Mouse (Mus musculus): ENCODE measurements around the gene Zdhhc3.
A peak's percentile ranks its signal among the peaks of the same experiment; 100 is the strongest.

Zdhhc3 gene

DNA sequence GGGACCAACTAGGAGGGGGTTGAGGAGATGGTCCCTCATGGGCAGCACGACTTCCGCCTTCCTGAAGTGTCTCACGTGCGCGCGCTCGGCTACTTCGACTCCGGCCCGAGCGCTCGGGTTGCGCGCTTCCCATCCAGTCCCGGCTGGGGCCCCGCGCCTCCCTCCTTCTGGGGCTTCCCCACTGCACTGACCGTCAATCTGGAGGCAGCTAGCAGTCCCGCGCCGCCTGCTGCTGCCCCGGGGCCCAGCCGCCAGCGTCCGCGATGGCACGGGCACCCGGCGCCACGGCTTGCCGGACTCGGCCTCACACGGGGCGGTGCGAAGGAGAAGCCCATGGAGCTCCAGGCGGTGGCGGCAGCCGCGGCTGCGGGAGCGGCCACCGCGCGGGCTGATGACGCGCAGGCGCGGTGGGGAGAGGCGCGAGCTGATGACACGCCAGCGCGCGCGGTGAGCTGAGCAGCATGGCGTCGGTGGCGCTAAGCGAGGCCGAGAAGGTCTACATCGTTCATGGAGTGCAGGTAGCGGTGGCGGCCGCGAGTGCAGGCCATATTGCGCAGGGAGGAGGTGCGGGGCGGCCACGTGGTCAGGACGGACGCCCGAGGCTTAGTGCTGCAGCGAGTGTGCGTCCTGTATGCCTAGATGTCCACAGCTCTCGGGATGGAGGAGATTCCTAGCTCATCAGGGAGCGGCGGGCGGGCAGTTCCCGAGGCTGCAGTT lies at the start of gene Zdhhc3, which contains the start of gene Exosc7:
Gene Zdhhc3, minus strand, starts transcription at position 401 of the 717 bp plus-strand sequence.
Gene Exosc7, plus strand, starts transcription at position 411 of the 717 bp plus-strand sequence.
- peak; percentile 89 for DNase-seq (ENCODE audit: low read depth, low spot score)

DNA sequence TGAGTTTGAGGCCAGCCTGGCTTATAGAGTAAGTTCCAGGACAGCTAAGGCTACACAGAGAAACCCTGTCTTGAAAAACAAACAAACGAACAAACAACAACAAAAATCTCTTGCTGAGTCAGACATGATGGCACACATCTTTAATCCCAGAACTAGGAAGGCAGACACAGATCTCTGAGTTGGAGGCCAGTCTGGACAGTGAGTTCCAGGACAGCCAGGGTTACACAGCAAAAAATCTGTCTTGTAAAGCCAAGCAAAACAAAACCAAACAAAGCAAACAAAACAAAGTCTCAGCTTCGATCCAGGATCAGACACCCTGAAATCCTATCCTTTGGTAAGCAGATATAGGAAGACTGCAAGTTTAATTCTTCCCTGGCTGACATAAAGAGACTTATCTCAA lies 48.8 kb upstream of the Zdhhc3 start:
- DNase-seq (ENCODE audit: low read depth, low spot score): no peak

DNA sequence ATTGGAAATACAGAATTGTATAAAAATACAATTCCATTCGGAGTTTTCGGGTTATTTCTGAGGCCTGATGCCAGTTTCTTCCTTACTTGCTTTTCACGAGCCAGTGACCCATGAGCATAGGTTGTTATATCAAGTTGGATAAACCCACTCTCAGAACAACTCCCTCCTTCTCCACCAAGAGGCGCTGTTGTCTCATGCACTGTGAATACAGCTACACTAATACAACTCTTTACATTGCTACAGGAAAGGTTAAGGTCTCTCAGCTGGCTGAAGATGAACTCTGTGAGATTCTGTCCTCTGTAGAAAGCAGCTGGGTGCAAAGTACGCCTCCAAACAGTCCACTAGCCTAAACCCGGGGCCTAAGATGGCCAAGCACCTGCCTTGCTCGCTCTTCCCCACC lies 46.3 kb upstream of the Zdhhc3 start:
- DNase-seq (ENCODE audit: low read depth, low spot score): peak; percentile 61

DNA sequence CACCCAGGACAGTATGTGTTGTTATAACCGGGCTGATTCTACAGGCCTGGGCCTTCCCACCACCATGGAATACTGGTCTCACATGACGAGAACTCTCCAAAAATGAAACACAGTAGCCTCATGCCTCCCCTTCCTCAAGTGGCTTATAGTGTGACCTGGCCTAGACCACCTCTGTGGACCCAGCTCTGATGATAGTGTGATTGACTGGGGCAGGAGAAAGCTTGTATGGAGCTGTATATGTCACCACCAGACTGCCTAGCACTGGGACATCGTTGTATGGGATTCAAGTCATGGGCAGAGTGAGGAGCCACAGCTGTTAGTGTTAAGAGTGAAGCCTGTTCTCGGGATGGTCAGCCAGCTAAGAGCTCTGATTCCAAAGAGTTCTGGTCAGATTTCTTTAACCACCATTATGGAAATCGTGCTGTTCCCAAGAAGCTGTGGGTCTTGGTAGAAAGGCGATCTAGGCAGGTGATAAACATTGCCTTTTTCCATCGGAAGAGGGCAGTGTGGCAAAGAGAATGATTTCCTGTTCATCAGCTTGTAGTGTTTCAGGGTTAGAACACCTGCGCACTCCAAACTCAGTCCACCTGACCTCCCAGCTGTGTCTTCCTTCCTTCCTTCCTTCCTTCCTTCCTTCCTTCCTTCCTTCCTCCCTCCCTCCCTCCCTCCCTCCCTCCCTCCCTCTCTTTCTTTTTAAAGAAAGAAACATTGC lies 45.3 kb upstream of the Zdhhc3 start:
- DNase-seq (ENCODE audit: low read depth, low spot score): peak; percentile 32

DNA sequence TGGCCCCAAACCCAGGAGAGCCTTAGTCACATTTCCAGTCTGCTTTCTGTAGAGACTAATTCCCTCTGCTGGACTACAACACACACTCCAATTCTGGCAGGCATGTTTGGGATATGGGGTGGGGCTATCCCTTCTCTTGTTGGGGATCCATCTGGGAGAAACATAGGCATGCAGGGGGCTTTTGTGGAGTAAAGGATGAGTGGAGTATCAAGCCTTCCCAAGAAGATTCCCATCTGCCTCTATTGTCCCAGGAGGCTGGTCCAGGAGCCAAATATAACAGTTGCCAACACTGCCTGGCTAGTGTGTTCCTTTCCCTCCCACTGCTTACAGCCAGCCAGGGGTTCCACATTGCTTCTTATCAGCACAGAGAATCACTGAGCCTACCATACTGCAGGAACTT lies 44.7 kb upstream of the Zdhhc3 start:
- no peak for DNase-seq (ENCODE audit: low read depth, low spot score)

DNA sequence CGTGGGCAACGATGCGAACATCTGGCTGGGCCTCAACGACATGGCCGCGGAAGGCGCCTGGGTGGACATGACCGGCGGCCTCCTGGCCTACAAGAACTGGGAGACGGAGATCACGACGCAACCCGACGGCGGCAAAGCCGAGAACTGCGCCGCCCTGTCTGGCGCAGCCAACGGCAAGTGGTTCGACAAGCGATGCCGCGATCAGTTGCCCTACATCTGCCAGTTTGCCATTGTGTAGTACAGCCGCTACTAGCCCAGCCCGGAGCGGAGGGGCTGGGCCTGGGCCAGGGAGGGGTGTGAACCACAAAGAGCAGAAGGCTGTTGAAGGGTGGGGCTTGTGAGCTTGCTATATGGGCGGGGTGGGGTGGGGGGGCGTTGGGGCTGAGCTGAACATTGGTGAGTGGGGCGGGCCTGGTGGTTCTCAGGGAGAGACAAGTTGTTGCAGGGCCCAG lies 43.9 kb upstream of the Zdhhc3 start:
- DNase-seq (ENCODE audit: low read depth, low spot score): no peak

DNA sequence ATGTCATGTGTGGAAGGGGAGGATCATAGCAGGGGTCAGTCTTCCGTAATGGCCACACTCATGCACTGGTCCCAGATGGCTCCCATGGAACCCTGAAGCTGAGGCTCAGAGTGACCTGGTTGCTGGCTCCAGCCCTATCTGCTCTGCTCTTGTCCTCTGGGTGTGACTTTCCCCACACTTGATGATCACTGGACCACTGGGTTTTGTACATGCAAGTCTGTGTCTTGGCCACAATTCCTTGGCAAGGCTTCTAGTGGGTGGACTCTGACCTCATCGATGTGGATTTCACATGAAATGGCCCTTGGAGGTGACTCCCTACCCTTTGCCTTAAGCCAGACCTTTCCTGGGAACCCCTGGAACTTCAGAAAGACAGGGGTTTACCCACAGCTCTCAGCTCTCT lies 40.1 kb upstream of the Zdhhc3 start:
- DNase-seq (ENCODE audit: low read depth, low spot score): no peak

DNA sequence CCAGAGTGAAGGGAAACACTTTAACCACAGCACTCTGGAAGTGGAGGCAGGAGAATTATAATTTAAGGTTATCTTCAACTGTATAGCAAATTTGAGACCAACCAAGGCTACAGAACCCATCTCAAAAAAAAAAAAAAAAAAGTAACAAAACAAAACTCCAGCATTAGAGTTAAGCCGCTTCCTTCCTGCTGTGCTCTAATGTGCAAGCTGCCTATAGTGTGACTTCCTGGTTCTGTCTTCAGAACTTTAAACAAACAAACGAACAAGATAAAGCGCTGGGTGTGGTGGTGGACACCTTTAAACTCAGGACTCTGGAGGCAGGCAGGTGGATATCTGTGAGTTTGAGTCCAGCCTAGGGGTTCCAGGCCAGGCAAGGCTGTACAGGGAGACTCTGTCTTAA lies 39.0 kb upstream of the Zdhhc3 start:
- DNase-seq (ENCODE audit: low read depth, low spot score): no peak

DNA sequence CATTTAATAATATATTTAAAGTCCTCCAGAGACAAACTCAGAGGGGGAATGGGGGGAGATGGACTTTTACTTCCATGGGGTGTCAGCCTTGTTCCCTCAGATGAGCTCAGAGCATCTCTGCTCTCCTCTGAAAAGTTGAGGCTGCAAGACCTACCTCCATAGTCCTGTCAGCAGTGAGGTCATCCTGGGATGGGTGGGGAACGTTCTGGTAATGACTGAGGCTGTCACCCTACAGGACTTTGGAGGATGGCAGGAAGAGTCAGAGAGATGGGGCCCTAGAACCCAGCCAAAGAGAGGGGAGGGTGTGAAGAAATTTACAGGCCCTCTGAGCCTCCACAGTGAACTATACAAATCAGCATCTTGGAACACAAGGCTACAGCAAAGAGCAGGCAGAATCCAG lies 38.6 kb upstream of the Zdhhc3 start:
- no peak for DNase-seq (ENCODE audit: low read depth, low spot score)

DNA sequence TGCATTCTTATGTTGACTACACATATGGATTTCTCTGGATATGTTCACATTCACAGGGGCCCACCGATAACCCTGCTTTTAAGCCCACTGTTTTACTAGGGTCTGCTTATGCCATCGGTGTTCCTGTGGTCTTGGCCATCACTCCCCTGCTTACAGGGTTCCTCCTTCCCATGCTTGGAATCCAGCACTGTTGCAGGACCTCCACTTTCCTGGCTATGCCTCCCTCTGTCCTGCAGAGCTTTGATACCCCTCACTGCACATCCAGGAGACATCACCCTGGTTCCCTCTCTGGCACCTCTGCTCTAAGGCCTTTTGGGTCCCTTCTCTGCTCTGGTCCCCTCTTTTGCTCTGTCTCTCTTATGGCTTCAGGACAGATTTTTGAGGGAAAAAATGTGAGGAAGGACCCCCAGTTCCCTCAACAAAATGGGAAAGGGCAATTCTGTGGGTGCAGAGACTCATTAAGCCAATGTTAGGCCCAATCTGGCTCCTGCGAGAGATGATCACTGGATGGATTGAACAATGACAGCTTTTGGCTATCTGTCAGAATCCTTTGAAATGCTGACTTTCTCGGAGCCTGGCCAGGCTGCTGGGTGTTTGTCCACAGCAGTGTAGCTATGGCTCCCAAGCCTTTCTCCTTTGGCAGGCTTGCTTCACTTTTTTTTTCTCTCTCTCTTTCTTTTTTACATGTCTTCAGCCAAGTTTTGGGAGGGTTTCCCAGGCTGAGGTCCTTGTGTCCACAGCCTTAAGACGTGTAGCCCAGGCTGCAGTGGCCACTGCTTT lies 37.4 kb upstream of the Zdhhc3 start, which contains the start of gene Clec3b:
Gene Clec3b, plus strand, starts transcription at position 706 of the 780 bp plus-strand sequence.
- no peak for DNase-seq (ENCODE audit: low read depth, low spot score)

DNA sequence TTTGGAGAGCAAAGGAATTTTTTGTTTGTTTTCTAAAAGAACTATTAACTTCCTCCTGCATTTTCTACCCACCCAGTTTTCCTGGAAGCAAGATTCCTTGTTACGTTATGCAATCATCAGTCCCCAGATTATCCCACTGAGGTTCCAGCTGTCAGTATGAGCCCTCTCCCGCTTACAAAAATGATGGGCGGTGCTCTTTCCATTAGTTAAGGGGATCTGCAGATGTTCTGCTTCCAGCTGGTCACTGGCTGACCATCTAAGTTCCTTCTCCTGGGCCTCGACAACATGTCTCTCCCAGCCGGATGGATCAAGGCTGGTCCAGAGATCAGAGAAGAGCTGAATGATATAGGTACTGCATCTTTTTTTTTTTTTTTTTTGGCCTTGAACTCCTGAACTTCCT lies 35.4 kb upstream of the Zdhhc3 start:
- DNase-seq (ENCODE audit: low read depth, low spot score): no peak

DNA sequence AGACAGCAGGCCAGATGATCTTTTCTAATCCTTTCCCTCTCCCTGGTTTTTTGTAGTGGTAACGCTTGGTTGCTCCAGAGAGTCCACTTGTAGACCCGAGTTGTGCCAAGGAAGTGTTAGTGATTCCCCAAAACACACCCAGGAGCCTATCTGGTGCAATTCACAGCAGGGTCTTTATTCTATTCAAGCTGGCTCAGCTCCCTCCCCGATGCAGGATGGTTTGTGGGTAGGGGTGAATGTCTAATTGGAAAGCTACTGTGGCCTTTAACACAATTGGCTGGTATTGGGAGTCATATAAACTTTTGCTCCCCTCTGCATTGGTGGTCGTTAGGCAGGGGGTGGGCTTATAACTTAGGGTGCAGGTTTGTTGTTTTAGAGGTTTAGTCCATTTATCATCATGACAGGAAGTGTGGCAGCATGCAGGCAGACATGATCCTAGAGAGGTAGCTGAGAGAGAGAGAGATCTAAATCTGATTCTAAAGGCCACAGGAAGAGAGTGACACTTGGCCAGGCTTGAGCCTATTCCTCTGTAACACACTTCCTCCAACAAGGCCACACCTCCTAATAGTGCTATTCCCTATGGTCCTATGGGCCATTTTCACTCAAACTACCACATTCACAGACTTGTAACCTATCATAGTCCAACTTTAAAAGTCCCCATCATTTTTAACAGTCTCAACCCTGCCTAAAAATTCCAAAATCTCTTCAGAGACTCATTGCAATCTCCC lies 27.0 kb upstream of the Zdhhc3 start:
- DNase-seq (ENCODE audit: low read depth, low spot score): no peak

DNA sequence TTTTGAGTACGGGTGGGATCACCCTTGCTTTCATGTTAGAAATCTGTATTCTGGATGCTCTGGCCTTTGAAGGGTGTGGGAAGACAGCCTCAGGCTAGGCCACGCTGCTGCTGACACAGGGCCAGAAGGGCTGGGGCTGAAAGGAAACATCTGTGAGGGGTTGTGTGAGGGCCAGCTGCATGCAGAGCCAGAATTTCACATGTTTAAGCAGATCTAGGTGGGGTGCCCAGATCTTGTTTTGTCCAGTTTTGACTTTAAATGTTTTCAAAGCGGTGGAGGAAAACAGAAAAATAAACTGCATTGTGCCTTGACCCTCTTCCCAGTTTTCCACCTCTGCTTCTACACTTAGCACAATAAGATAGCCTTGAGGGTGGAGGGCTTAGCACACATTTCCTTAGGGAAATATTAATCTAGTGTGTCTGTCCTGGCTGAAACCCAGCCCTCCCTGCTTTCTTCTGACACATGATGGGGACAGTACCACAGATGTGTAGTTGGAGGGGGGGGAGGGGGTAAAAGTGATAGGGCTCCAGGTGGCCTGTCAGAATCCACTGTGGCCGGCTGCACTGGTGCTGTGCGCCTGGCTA lies 26.0 kb upstream of the Zdhhc3 start:
- no peak for DNase-seq (ENCODE audit: low read depth, low spot score)

DNA sequence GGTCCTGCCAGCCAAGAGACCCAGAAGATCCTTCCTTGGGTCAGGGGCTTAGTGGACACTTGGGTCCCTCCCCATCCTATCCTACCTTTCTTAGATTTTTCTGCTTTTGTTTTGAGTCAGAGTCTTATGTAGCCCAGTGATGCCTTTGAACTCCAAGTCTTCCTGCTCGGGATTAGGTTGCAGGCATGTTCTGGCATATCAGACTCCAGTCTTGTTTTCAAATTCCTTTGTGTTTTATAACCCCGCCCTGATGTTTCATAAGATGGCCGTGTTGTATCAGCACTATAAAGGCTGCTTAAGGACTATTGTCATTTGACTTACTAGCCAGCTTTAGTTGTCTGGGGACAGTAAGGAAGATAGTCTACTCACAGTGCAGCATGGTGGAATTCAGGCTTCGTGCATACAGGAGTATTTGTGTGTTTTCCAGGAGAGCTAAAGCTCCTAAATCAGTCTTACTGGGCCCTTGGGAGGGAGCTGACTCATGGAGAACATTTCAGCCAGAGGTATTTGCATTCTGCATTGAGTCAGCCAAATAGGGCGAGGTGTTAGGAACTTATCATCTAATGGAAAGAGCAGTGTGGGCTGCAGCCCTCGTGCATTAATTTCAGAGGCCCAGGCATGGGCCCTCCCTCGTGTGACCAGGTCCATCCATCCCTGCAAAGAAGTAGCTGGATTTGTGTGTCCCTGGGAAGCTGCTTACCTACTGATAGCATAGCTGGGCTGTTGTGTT lies 24.1 kb upstream of the Zdhhc3 start:
- DNase-seq (ENCODE audit: low read depth, low spot score): no peak

DNA sequence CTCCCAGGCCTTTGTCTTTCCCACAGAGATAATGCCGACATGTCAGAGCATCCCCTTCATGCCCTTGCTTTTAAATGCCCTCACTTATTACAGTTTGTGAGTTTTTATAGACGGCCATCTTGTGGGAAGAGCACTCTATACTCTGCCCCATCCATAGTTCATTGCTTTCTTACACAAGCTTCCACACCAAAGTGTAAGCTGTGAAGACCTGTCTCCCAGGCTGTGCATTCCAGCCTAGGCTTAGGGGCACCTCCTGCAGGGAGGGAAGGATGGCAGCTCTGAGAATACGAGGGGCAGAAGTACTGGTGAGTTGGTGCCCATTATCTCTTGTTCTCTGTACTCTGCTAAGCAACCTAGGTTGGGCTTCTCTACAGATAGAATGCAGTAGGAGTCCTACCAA lies 20.0 kb upstream of the Zdhhc3 start:
- no peak for DNase-seq (ENCODE audit: low read depth, low spot score)

DNA sequence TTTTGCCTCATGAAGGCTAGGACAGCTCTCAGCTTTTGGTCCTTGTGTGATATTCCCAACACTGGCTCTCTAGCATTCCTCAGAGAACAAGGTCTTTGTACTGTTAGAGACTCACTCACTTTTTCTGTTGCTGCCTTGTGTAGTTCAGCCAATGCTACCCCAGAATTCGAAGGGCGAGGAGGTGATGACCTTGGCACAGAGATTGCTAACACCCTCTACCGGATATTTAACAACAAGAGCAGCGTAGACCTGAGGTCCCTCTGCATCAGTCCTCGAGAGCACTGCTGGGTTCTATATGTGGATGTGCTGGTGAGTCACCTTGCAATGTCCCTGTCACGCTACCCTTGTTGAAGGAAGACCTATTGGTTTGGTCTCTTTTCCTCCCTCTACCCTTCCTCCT lies 14.7 kb upstream of the Zdhhc3 start:
- no peak for DNase-seq (ENCODE audit: low read depth, low spot score)

DNA sequence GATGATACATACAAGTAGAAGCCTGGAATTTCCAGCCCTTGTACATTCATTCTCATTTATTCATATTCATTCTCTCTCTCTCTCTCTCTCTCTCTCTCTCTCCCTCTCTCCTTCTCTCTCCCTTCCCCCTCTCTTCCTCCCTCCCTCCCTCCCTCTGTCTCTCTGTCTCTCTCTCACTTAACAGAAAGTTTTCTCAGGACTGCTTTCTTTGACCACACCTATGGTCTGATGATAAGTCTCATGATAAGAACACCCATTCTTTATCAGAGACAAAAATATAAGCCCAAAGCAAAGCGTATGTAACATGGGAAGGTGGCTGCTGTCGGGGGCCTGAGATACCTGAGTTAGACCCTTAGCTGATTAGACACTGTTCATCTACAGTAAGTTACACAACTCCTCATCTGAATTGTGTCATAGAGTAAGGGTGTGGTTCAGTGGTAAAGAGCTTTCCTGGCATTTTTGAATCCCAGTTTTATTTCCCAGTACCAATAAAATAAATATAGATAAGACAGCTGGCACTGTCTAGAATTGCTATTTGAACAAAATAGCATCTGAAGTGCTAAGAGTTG lies 11.5 kb upstream of the Zdhhc3 start:
- no peak for DNase-seq (ENCODE audit: low read depth, low spot score)

DNA sequence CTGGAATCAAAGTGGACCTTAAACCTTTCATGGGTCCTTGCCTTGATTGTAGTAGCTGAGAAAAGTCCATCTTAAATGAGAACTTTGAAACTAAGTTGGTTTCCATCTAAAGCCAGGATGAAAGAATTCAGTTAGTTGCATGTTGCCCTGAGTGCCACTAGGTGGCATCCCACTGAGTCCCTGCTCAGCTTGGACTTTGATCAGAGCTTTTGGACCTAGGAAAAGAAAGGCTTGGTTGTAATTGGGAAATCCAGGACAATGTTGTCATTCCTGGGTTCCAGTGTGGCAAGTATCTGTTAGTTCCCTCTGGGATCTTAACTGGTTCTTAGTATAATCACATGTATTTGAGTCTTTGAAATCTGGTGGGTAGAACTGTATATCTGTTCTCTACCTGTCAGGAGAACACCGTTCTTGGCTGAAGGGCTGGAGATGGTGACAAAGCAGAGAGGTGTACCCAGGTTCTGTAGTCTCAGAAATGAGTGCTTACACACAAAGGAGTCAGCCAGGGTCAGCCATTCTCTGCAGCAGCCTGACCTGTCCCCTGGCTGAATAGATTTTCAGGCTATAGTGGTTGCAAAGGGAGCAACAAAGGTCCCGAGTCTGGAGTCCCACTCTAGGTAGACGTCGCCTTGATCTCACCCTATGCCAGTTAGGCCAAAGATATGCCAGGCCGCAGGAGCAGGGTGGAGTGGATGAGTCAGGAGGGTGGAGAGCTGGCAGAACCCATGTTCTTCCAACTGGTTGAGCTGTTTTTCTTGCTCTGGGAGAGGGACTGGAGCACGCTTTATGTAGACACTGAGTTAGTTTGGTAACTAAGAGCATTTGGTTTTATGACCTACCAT lies 10.8 kb upstream of the Zdhhc3 start:
- no peak for DNase-seq (ENCODE audit: low read depth, low spot score)

DNA sequence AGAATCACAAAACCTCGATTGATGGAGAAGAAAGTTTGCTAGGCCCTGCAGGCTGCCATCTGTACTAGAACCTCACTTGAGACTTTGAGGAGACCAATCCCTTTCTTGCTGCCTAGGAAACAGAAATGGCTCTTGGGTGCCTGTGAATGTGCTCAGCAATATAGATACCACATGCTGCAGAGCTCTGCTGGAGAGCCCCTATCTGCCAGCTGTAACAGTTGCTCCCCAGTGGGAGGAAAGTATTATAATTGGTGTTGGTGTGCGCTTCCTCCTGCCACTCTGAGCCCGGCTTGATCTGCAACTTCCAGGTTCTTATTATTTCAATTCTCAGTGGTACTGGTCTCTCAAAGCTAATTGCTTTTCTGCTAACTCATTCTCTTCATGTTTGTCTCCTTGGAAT lies 10.0 kb upstream of the Zdhhc3 start:
- no peak for DNase-seq (ENCODE audit: low read depth, low spot score)
